Mouse (Mus musculus) spleen, postnatal 4 days (tissue): Measurements from ENCODE around the gene Pkib.
A peak's percentile ranks its signal among the peaks of the same experiment; 100 is the strongest.

Experiments
- DNase-seq, 2 experiments: peaks; one replicate each; pipeline ENCODE4 v3.0.0; 2022; ENCODE audit warnings: low spot score in 2 of 2

Pkib gene

DNA sequence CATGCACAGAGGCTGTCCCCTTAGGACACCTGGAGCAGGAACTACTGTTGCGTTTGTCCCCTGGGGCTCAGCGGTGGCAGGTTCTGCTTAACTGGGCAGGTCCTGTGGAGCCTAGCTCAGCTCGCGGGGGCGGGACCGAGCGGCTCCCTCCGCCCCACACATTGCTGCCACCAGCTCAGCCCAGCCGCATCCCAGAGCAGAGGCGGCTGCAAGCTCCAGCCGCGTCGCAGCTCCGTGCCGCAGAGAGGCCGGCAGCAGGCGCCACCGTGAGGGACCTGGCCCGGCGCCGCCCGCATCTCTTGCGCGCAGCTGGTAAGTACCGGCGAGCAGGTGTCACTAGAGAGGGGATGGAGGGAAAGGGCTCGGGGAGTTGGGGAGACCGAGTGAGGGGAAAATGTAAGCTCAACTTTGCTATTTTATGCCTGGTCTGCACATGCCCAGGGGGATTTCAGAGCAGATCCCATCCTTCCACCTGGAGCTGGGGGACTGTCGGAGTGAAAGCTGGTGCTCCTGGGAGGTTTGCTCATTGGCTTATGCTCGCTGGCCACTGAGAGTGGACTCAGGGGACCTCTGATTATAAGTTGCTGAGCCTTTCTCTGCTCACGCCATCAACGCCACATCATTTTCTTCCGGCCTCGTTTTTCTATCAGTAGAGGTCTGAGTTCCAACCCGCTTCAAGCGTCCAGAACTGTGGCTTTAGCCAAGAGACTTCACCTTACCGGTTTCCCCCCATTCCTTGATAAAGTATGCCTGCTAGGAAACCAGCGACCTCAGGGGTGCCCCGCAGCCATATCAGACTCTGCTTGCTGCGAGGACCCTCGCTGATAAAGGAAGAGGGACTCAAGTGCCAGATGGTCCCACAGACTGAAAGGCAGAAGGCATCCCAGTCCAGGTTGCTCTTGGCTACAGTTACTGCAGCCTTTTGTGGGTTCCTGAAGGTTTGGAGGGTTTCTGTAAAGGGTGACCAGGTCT, at the start of gene Pkib:
Gene Pkib, plus strand, starts transcription at position 86 of the 972 bp plus-strand sequence.
- peak; percentile 67 to 82 for DNase-seq

DNA sequence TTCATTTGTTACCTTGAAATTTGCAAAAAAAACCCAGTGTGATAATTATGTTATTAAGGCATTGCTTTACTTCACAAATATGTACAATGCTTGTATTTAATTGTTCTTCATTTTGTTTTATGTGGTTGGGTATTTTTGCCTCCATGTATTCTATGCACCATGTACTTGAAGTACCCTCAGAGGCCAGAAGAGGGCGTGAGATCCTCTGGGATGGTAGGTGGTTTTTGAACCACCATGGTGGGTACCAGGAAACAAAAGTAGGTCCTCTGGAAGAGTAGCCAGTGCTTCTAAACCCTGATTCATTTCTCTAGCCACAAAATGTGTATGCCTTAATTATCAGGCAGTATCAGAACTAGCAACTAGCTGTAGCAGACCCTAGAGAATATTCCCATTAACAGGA, 47.9 kb upstream of the Pkib start:
- DNase-seq = no peak

DNA sequence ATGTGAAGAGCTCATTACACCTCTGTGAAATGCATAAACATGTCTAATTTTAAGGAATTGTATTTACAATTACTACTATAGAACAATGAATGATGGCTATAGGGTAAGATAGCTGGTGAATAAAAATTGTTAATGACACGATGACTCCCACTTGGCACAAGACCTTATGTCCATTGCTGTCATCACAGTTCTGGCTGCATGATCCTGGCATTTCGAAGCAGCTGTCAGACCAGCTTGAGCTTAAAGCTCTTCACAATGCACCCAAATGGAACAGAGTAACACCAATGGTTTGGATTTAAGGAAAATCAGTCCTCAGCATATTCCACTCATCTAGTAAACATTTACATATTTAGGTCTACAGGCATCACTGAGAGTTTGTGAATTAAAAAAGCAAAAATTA, 37.5 kb upstream of the Pkib start:
- peak in 1 of 2 experiments; percentile 7 for DNase-seq

DNA sequence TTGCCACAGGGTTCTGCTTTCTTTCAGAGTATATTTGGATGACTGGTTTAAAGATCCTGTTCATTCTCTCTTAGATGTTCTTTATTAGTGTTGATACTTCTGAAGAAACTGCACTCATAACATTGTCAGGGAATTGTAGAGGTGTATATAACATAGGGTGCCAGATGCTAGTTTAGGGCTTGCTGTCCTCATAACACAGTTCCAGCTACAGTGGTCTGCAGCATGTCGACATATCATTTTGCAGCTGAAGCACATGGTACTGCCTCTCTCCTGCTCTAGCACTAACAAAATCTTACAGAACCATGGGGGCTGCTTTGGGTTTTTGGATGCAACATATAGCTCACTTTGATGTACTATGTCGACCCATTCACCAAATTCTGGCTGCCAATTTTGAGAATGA, 34.6 kb upstream of the Pkib start:
- peak in 1 of 2 experiments; percentile 12 for DNase-seq

DNA sequence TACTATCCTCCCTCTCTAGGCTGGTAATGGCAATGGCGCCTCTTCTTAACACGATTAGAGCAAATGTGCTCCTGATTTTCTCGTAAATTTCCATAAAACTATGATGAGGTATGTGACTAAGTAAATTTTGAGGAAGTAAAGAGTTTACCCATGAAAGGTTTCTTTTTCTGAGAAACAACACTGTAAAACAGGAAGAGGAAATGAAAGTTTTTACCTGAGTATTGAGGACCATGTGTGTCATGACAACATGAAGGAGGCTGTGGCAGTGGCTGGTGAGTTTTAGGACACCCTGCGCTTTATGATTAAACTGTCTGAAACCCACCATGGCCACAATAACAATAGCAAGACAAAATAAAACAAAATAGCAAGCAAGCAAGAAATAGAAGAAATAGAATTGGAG, 28.8 kb upstream of the Pkib start:
- no peak for DNase-seq

DNA sequence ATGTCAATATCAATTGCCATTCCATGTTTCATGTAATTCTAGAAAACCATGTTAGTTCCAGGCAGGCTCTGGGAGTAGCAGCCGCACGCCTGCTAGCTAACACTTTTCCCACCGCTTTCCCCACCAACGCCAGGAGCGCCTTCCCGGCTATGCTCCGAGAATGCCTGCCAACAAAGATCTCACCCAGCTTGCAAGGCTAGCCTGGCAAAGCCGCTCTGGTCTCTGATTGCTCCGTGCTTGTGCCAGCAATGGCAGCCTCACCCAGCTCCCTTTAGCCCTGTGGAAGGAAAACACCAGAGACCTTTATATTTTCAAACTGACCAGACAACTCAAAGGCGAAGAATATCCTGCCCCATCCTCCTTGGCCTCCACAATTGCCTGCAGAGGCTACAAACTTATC, 8.5 kb upstream of the Pkib start:
- no peak for DNase-seq

DNA sequence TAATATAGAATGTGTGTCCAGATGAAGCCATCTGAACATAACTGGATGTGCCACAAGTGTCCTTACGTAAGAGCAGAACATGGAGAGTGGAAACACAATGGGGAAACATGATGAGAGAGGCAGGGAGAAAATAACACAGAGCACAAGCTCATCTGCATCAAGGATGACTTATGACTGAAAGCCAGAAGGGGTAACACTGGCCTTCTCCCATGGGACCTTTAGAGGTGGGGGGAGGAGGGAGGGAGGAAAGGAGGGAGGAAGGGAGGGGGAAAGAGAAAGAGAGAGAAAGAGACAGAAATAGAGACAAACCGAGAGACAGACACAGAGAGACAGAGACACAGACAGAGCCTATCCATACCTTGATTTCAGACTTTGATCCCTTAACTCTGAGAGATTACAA, 4.0 kb upstream of the Pkib start:
- DNase-seq = no peak

DNA sequence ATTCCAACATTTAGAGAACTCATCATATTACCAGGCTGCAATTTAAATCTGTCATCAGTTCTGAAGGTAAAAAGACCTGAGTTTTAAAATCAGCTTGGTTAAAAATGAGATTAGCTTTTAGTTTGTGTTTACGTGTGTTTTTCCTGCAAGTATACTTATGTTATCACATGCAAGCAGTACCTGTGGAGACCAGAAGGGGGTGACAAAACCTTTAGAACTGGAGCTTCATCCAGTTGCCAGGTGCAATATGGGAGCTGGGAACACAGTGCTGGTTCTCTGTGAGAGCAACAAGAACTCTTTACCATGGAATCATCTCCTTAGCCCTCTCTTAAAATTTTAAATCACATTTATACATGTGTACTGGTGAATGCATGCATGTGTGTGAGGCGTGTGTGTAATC, 1.2 kb upstream of the Pkib start:
- DNase-seq = no peak

DNA sequence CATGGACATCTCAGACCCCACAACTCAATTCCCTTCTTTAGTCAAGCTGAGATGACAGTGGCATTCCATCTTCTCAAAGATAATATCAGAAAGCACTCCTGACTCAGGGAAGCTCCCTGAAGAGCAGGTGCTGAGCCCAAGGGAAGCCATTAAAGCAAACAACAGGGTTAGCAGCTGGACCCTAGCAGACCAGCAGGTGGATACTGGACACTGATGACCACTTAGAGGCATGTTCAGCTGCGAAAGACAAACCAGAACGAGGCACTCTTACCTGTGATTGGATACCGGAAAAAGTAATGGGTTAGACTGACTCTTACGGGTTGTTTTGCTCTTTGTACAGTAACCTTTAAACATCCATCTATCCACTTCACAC, 1.1 kb downstream of the Pkib start:
- no peak for DNase-seq

DNA sequence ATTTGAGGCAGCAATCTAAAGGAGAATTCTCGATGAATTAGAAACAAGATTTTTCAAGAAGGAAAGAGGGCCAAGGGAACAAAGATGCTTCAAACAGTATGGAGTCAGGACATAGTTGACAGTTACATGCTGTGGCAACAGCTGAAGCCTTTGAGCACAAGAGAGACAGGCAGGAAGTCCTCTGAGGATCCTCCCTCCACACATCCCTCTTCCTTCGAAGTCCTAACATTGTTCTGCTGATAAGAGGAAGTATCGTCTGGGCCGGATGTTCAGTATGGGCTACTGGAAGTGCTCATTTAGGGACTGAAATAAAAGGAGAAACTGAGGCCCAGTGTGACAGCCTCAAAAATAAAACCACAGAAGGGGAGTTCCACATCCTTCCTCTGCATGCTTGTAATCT, 5.2 kb downstream of the Pkib start:
- DNase-seq = no peak

DNA sequence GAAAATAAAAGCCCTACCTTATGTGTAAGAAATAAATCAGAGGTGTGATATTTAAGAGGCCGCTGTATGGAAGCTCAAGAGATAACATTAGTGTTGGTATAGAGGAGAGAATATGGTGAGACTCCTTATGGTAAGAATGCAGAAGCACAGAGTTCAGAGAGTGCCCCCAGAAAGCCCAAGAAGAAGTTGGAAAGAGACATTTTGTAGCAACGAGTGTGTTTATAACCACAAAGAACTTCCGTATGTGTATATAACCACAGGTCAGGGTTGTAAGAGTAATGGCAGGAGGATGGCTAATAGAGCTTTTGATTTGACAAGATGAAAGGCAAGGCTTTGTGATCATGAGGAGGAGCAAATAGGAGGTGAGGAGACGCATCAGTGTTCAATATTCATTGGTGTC, 6.5 kb downstream of the Pkib start:
- no peak for DNase-seq

DNA sequence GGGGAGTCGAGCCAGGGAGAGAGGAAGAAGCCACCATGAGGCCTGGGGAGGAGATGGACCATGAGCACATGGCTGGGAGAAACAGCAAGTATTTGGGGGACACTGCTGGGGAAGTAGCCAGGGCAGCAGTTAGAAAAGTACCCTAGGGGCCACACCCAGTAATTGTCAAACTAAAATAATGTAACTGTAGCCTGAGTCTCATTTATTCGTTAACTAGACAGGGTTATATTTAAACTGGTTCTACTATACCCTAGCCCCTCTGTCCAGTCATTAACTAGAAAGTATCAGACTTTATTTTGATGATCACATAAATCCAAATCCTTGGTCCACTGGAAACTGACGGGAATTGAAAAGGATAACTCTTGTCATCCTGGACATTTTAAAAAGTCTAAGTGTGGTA, 7.8 kb downstream of the Pkib start:
- no peak for DNase-seq

DNA sequence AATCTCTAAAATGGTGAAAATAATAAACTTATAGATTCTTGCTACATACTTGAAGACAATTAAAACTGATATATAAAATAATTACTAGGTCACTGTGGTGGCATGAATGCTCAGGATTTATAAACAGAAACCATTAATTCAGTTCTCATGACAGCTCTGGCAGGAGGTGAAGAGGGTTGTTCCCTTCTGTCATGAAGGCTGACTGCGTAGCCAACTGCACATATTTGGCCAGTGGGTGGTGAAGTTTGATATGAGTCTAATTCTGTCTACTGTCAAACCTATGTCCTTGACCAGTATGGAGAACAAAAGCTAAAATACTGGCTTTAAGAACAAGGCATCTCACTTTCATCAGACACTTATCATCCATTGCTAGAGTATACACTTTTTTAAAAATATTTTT, 21.5 kb downstream of the Pkib start:
- no peak for DNase-seq

DNA sequence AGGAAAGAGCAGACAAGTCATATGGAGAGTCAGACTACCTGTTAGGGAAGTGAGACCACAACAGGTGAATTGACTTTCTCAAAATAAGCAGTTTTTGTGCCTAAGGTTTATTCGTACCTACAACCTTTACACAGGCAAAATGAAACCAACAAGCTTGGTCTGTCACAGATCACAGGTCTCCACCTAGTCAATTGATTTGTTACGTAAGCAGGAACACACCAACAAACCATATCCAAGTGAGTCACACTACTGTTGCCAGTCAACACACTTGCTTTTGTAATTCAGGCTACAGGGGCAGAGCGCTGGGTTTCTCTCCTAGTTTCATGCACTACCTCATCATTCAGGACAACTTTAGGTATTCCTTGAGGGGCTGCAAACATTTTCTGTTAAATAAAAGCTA, 28.7 kb downstream of the Pkib start:
- DNase-seq = no peak

DNA sequence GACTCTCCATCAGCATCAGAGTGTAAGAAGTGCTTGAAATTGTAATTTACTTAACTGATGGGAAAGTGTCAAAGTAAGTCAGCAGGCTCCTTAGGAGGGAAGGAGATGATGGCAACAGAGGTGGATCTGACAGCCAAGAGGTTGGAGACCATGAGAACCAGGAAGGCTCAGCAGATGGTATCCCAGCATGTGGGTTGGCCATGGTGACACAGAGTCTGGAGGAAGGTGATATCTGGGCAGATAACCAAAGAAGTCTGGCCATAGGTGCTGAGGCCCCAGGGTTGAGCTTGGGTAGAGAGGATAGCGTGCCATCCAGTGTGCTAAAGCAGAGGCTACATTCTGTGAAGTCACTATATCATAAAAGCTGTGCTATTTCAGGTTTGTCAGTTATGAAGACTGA, 32.0 kb downstream of the Pkib start:
- DNase-seq = no peak

DNA sequence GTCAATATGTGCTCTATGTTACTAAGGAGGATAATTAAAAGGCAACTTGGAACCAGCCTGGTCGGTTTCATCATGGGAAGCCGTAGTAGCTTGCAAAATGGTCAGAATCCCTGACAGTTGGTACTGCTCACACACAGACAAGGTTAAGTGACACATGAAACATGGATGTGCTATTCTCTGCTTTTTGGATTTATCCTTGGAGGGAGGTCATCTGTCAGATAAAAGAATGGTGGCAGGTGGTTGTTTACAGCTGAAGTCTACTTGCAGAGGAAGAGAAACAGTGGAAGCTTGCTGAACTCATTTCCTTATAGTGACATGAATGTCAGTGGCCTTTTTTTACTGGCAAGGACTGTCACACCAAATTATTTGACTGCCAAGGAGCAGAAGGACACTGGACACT, 32.5 kb downstream of the Pkib start:
- no peak for DNase-seq

DNA sequence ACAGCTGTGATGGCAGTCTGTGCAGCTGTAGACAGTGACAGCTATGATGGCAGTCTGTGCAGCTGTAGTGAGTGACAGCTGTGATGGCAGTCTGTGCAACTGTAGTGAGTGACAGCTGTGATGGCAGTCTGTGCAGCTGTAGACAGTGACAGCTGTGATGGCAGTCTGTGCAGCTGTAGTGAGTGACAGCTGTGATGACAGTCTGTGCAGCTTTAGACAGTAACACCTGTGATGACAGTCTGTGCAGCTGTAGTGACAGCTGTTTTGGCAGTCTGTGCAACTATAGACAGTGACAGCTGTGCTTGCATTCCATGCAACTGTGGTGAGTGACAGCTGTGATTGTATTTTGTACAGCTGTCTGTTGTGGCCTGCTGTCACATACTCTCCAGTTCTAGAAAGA, 44.0 kb downstream of the Pkib start:
- DNase-seq = no peak

DNA sequence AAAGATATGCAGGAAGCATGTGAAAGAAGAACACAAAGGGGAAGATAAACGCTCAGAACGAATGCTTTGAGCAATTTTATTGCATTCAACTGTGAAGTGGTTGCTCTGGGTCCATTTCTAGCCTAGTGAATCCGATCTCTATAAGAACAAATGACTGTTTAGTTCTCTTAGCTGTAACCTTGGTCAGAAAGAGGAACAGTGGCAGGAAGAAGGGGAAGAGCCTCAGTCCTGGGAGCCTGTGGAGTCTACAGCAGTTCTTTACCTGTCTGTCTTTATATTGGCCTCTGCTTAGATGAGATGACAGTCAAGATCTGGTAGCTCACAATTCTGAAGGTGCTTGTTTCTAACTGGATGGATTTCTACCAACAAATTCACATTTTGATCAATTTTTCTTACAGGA, 56.2 kb downstream of the Pkib start:
- no peak for DNase-seq

DNA sequence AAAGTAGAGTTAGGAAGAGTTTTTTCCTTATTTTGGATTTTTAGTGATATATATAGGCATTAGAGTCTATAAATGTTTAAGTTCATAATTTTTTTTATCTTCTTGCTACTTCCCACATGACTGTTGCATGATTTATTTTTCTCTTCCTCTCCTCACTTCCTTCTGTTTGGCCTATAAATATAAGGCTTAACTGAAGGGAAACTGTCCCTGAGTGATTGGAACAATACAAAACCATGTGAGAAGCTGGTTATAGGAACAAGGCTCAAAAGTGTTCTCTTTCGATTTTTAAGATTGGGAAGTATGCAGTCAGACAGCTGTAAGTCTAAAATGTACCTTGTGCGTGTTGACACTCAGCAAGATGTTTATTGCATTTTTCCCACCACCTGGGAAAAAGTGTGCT, 58.4 kb downstream of the Pkib start:
- DNase-seq = no peak

DNA sequence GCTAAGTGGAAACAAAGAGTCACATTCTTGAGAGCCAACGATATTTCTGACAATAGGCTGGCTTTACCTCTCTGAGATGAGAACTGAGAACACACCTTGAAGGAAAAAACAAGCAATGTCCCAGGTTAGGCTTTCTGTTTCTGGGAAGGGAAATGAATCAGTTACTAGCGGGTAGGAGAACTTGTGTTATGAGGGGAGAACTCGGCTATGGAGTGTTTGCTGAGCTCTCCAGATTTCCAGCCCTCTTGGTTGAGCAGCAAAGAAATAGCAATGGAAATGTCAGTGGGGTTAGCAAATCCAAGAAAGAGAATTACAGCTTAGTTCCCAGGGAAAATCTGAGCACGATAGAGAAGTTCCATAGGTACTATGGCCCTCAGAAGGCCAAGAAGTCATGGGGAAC, 70.5 kb downstream of the Pkib start:
- DNase-seq = no peak

DNA sequence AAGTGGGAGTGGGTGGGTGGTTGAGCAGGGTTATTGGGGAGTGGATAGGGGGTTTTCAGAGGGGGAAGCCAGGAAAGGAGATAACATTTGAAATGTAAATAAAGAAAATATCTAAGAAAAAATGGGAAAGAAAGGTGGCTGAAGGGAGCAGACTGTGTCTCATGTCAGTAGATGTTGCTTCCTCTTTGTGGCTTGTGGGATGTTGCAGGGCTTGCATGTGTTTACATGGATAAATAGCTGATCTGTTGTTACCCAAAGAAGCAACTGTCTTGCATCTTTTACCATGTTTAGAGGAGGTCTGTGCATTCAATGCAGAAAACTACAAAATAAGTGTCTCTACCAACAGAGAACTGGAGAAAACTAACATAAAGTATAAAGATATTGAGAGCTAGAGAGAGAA, 89.3 kb downstream of the Pkib start:
- no peak for DNase-seq

DNA sequence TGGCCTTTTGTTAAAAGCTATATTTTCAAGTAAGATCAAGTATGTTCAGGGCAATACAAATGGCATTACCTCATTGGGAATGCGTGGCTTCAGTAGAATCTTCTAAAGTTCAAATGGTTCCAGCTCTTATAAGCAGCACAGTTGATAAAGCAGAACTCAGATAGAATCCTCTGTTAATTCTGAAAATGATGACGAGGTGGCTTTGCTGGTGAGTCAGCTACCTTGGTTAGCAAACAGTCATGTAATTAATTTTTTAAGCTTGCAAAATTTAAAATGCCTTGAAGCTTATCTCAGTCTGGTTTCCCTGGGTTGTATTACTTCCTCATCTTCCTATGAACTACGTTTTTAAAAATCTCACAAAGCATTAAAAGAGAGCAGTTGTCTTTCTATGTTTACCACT, 90.6 kb downstream of the Pkib start:
- DNase-seq = no peak

DNA sequence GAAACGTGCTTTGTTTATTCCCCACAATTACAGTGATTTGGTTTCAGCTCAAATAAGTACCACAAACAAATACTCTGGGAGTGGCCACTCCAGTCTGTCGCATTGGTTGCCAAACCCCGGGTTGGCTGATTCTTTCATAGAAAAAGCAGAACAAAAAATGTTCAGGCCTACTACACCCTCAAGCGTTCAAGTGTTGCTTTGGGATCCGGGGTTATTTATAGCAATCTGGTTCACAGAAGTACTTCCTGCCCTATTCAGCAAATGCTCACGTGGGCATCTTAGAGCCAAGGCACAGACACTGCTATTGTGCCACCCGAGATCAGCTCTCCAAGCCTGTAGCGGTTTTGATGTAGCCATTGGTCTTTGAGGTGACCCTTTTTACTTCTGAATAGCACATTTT, 95.9 kb downstream of the Pkib start:
- DNase-seq = peak in 1 of 2 experiments; percentile 26

DNA sequence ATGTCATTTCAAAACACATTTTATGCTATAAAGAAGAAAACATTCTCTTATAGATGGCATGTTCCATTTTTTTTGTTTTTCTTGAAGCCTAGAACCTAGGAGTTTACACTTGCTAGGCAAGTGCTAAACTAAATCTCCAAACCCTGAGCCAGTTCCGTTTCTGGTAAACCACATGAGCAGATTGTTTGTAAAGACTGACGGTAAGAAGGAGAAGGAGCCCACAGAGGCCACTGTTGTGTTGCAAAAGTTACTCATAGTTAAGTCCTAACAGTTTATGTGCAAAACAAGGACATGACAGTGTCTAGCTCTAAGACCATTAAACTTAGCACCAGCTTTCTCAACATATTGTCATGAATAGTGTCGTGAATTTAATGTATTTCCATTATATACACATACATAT, 99.9 kb downstream of the Pkib start:
- DNase-seq = no peak
